Mouse (Mus musculus): Measurements from ENCODE around the gene Ly6g6f.
"Not testable (repeated sequence)": the region's sequence is repeated elsewhere in the genome, so short reads cannot be mapped to it uniquely, and the experiment has no call there.

Ly6g6f gene

DNA sequence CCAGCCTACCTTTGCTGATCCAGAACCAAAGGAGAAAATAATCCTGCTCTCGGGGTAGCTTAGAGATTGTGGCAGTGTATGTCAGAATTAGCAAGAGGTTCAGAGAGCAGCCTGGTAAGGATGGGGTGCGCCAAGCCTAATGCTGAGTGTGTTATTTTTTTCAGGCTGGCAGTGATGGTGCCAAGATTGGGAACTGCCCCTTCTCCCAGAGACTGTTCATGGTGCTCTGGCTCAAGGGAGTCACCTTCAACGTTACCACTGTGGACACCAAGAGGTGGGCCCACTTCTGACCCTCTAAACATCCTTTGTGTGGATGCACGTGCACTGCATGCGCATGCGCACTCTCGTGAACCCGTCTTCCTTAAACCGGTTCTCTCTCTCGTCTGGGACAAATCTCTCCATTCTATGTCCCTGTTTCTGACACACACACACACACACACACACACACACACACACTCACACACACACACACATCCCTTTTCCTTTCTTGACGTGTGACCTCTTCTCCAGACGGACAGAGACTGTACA is 33.1 kb downstream of the Ly6g6f start:
- no peak for DNase-seq (ENCODE audit: low spot score)

DNA sequence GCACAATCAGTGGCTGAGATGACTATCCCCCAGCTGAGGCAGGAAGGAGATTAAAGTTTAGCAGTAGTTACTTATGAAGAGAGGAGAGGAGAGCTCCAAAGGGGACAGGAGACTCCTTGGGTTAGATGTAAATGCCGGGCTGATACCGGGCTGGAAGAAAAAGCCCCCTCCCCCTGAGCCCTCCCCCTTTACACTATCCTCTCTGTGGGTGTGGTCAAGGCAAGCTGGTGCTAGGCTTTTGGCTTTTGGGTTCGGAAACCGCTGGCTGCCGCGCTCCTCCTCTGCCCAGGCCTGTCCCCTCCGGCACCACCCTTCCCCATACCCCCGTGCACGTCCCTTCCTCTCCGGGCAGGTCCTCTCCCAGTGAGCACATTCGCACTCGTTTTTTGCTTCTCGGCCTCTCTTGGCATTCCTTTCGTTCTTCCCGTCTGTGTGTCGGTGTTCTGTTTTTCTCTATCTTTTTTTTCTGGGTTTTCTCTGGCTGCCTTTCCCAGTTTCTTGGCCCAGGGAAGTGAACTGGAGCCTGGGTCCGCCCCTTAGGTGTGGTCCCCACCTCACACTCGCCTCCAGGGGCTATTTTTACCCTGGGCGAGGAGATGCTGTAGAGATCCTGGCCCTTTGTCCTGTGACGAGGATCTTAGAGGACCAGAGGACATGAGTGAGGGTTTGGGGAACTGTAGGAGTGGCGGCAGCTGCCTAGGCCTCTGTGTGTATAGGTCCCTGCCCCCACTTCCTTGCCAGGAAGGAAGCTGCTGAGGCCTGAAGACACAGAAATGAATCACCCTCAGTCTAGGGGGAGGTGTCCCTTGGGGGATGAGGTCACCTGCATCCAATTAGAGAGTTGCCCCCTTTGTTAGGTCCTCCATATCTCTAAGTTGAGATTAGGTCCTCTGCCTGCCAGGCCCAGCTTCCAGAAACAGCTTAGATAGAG is 34.0 kb downstream of the Ly6g6f start:
- peak; percentile 90 for DNase-seq (ENCODE audit: low spot score)

DNA sequence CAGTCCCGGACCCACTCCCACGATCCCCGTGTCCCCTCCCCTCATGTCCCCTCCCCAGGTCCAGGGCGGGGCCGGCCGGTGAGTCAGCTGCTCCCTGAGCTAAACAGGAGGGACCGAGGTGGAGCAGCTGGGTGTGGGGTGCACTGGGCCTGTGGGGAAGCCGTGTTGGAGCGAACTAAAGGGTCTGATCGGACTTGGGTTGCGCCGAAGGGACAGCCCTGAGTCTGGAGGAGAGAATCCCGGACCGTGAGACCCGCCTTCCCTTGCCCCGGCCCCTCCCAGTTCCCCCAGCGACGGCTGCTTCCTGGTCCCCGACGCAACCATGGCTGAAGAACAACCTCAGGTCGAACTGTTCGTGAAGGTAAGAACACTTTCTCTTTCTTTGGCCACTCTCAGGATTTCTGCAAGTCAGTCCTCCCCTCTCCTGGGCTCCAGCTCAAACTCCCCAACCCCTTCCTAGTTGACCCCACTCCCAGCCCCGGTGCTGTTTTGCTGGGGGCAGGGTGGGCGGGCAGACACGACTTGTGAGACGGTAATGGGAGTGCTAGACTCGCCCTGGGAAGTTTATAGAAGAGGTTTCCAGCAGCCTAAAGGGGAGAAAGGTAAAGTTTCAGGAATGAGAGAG is 35.2 kb downstream of the Ly6g6f start:
- DNase-seq (ENCODE audit: low spot score): peak; percentile 72

DNA sequence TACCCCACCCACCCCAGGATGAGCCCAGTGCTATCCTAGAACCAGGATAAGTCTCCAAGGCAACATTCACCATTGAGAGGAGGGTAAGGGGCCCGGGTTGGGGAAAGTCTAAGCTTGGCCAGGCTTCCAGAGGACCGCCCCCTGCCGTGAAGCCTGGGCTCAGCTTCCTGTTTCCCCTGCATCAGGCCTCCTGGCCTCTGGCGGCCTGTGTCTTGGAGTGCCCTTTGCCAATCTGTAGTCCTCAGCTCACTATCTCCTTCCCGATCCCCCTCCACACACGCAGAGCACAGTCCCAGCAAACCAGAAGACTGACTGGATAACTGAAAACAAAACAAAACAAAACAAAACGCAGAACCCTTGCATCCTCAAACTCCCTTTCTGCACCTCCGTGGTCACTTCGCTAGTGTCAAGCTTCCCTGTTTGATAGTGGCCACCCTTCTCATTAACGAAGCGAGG is 35.8 kb downstream of the Ly6g6f start, which contains the start of gene Clic1:
Clic1 (plus strand) TSS at position 406 of the 456 bp plus-strand sequence.
- DNase-seq (ENCODE audit: low spot score): peak; percentile 88

GRCm38 (mm10) chr17:35048932-35049440 is 36.4 kb downstream of the Ly6g6f start:
- DNase-seq (ENCODE audit: low spot score): no peak

- no peak for DNase-seq (ENCODE audit: low spot score)
Observed at GRCm38 (mm10) chr17:35048149-35048931, 37.1 kb downstream of the Ly6g6f start.

- no peak for DNase-seq (ENCODE audit: low spot score)
Observed at GRCm38 (mm10) chr17:35047688-35048087, 37.7 kb downstream of the Ly6g6f start.

- peak; percentile 95 for DNase-seq (ENCODE audit: low spot score)
Observed at GRCm38 (mm10) chr17:35046681-35047455, 38.5 kb downstream of the Ly6g6f start, which contains the start of gene Msh5. Msh5 (minus strand) TSS chr17:35046745.

- DNase-seq (ENCODE audit: low spot score): no peak
Observed at GRCm38 (mm10) chr17:35045807-35046680, 39.4 kb downstream of the Ly6g6f start.

DNA sequence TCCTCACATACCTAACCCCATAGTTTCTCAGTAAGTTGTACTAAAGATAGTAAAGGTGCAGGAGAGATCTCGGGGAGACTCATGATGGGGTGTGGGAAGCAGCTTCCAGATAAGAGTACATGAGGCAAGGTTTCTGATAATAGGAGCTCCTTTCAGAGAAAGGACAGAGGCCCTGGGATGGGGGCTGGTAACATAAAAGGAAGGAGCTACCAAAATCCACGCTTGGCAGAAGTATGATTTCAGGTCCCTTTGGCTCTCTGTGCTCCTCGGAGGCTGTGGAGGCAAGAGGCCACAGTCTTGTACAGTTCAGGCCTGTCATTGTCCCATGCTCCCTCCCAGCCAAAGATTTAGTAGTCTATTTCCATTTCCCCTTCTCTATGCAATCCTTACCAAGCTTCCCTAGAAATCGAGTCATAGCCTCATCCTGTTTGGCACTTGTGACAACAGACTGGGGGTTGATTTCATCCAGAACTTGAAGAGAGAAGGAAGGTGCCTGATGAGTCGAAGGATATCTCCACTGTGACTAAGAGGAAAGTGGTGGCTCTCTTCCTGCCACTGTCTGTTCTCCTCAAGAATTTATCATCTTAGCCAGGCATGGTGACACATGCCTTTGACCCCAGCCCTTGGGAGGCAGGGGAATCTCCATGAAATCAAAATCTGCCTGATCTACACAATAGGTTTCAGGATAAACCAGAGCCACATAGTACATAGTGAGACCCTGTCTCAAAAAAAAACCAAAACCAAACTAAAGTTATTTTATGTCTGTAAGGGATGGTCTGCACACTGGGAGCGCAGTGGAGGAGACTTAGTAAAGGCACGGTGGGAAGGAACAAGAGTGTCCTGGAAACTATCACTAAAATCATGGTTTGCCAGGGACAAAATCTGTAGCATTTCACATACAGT is 40.3 kb downstream of the Ly6g6f start:
- no peak for DNase-seq (ENCODE audit: low spot score)

GRCm38 (mm10) chr17:35043794-35044193 is 41.6 kb downstream of the Ly6g6f start:
- no peak for DNase-seq (ENCODE audit: low spot score)

DNA sequence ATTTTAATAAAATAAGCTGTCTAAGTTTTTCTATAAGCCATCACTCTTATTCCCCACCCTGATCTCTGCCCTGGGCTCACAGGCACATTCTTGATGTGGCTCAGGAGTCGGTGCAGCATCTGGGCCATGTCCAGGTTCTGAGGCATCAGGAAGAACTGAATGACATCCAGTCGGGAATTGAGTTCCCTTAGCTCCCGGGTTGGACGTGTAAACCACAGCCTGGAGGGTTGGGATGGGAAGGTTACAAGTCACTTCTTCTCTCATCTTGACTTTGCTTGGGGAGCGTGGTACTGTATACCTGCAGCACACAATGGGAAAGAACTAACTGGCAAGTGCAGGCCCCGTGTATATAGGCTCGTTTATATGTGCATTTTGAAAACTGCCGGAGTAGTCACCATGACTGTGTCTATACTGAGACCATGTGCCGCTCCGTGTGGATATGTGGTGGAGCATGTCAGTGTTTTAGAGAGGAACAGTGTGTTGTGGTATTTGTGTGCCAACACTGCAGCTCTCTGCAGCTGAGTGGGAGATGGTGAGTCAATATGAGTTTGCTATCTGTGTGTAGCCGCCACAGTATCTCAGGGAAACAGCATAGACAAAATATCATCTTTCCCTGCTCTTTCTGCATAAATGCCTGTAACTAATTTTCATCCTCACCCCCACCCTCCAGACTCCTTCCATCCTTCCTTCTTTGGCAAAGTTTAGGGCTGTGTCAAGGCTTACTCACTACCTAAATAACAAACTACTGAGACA is 46.1 kb downstream of the Ly6g6f start:
- no peak for DNase-seq (ENCODE audit: low spot score)

GRCm38 (mm10) chr17:35034896-35035295 is 50.5 kb downstream of the Ly6g6f start:
- no peak for DNase-seq (ENCODE audit: low spot score)

DNA sequence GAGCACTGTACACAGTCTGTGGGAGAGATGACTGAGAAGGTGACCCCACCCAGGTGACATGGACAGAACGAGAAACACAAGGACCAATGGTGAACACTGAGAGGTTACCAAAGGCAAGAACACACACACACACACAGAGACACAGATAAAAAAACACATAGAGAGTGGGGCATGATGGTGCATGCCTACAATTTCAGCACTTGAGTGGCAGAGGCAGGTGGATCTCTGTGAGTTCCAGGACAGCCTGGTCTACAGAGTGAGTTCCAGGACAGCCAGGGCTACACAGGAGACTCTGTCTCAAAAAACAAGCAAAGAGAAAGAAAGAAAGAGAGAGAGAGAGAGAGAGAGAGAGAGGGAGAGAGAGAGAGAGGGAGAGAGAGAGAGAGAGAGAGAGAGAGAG is 51.7 kb downstream of the Ly6g6f start:
- not testable (repeated sequence) for DNase-seq (ENCODE audit: low spot score)

DNA sequence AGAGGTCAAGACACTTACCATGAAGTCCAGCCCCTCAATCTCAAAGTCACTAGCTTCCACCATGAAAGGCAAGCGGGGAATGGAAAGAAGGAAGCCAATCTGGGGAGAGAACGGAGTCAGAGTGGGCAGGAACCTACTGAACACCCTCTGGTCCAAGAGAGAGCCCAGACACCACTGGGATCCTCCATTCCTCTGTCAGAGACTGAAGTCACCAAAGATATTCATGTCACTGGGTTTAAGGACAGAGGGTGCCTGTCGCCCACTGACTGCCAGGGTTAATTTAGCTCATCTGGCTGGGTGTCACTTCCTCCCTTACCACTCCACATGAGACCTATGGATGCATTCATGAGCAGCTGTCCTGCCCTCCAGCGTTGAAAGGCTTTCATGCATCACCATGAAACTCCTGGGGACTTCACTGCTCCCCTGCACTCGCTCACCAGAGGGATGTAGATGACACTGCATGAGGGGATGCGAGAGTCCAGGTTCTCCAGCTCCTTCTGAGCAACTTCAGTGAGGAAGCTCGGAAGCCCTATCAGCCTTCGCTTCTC is 53.0 kb downstream of the Ly6g6f start:
- DNase-seq (ENCODE audit: low spot score): no peak

- no peak for DNase-seq (ENCODE audit: low spot score)
Observed at GRCm38 (mm10) chr17:35031880-35032279, 53.5 kb downstream of the Ly6g6f start.

- DNase-seq (ENCODE audit: low spot score): no peak
Observed at GRCm38 (mm10) chr17:35031272-35031671, 54.1 kb downstream of the Ly6g6f start.

All from MN1 (cell line).